Mouse (Mus musculus) kidney, adult 2 months (tissue): ENCODE results near the gene Ccdc162.

ENCODE experiments used
- CTCF ChIP-seq: fragments of 200-500 bp; conservative IDR thresholded peaks from 2 replicates; pipeline ENCODE4 v1.5.1; 2011; ENCODE audit warnings: low read depth, mild to moderate bottlenecking, control low read depth, low read length, moderate library complexity, mixed read lengths; ENCODE audit not compliant: insufficient read depth, insufficient read length
- POLR2A ChIP-seq: fragments of 200-500 bp; IDR thresholded peaks from one replicate; pipeline ENCODE4 v1.6.1; 2011; ENCODE audit warnings: low read depth, low read length, control low read depth

DNA sequence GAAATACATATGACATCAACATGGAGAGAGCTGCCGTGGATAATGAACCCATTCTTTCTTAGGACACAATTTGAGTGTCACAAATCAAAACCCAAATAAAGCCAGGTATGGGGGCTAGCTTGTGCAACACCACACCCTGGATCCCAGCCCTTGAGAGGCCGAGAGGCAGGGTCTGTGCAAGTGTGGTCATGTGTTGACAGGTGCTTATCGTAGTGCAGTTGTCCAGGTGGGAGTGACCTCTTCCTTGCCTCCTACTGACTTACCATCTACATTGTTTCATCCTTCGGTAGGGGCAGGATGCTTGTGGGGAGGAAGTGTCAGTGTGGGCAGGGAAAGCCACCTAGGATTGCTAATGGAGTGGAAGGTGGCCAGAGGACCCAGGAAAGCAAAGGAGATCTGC is 115.1 kb downstream of the Ccdc162 start:
- TF ChIP-seq CTCF (no peak), POLR2A (no peak)
